Mouse (Mus musculus) ZHBTc4 (cell line): ENCODE measurements around the gene Ahcyl2.
A peak's percentile ranks its signal among the peaks of the same experiment; 100 is the strongest.
"Not testable (repeated sequence)": the region's sequence is repeated elsewhere in the genome, so short reads cannot be mapped to it uniquely, and the experiment has no call there.

Experiments
- DNase-seq: peaks from one replicate; pipeline ENCODE4 v3.0.0-alpha.2; 2011; ENCODE audit warnings: low read depth, low spot score

Gene Ahcyl2

DNA sequence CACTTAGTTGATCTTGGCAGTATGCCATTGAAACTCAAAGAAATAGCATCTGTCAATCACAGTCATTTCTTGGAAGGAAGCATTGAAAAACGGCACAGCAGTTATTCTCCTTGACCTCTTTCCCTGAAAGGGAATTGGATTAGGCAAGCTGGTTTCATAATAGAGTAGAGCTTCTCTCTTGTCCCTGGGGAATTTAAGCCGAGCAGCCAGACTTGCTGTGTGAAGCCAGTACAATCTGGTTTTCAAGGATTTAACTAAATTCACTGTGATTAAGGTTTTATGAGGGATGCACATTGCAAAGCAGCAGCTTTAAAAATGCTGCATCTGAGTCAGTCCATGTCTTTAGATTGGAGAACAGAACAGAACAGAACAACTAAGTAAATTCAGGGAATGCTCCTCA is 46.8 kb downstream of the Ahcyl2 start:
- DNase-seq, result no peak

DNA sequence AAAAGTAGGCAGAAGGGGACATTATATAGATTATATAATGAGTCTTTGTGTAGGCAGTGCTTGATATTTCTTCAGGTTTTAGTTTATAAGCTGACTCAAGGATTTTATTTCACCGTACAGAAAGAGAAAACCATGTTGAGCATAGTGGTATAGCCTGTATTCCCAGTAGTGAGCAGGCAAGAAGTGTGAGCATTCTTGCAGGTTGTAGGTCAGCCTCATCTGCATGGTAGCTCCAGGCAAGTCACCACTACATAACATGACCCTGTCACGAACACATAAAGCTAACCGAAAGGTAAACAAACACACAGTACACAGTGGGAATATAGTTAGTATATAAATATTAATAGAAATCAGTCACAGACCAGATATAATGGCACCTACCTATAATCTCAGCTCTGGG is 47.2 kb downstream of the Ahcyl2 start:
- no peak for DNase-seq

- no peak for DNase-seq
Measured at GRCm38 (mm10) chr6:29815634-29816033, 47.8 kb downstream of the Ahcyl2 start.

DNA sequence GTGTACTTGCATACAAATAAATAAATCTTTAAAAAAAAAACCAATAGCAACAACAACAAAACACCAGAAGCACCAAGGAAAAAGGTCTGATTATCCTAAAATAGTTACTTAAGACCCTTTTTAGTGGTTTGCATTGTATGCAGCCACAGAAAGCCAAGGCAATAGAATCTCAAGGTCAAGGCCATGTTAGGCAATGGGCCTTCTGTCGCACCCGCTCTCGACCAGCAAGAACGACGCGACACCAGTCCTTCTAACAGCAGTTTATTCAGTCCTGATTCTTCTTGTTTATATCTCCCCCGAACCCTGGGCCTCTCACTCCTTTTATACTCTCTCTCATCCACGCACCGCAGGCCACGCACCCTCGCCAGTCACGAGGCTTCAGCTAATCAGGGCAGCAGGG is 48.6 kb downstream of the Ahcyl2 start:
- not testable (repeated sequence) for DNase-seq

DNA sequence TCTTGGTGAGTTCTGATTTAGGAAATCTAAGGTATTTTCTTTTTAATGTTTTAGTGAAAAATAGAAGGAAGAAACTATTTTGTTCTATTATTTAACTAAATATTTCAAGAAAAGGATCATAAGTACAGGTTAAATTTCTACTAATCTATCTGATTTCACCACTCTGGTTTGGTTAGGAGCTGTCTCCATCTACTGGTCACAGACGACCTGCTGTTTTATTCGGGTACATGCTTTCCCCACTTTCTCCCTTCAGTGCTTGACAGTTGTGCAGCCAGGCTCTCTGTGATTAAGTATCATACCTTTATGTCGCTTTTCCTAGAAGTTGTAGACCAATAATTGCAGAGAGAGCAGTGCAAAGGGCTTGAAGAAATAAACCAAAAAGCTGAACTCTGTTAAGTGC is 51.5 kb downstream of the Ahcyl2 start:
- no peak for DNase-seq

DNA sequence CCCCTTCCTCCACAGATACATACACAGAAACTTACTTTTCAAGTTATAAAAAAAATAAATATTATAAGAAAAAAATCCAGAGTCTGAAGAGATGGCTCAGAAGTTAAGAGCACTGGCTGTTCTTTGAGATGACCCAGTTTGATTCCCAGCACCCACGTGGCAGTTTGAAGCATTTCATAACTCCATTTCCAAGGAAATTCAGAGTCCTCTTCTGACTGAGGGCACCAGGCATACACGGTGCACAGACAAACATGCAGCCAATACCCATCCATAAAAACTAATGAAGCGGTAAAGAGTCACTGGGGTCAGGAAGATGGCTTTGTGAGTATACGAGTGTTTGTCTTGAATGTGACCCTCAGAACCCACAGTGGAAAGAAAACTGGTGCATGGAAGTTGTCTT is 52.5 kb downstream of the Ahcyl2 start:
- no peak for DNase-seq

DNA sequence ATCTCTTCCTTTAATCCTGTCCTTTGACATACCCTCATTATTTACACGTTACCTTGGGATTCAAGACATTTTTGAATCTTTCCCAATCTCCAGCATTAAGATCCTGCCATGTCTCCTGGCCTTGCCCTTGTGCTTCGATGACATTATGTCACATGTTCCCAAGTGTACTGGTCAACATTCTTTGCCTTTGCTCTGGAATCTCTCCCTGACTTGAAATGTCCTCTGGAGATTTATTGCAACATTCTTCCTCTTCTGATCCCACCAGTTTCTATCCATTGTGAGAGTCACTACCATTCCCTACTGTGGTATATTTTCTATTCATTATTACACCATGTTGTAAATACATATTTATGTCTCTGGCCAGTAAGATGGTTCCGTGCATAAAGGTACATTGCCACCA is 53.1 kb downstream of the Ahcyl2 start:
- no peak for DNase-seq

- DNase-seq, result no peak
Measured at GRCm38 (mm10) chr6:29821770-29822169, 54.0 kb downstream of the Ahcyl2 start.

DNA sequence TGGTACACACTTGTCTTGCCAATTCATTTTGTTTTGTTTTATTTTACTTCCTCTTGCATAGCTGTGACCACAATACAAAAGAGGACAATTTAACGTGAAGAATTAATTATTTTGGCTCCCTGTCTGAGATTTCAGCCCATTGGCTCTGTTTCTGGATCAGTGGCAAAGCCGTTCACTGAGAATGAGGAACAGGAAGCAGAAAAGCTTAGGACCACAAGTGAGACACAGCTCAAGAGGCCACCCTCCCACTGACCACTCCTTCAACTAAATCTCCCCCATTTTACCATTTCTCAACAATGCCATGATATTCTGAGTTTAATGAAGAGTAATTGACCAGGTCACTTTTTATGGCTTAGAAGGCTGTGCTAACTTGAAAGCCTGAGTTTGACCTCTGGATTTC is 57.5 kb downstream of the Ahcyl2 start:
- no peak for DNase-seq

DNA sequence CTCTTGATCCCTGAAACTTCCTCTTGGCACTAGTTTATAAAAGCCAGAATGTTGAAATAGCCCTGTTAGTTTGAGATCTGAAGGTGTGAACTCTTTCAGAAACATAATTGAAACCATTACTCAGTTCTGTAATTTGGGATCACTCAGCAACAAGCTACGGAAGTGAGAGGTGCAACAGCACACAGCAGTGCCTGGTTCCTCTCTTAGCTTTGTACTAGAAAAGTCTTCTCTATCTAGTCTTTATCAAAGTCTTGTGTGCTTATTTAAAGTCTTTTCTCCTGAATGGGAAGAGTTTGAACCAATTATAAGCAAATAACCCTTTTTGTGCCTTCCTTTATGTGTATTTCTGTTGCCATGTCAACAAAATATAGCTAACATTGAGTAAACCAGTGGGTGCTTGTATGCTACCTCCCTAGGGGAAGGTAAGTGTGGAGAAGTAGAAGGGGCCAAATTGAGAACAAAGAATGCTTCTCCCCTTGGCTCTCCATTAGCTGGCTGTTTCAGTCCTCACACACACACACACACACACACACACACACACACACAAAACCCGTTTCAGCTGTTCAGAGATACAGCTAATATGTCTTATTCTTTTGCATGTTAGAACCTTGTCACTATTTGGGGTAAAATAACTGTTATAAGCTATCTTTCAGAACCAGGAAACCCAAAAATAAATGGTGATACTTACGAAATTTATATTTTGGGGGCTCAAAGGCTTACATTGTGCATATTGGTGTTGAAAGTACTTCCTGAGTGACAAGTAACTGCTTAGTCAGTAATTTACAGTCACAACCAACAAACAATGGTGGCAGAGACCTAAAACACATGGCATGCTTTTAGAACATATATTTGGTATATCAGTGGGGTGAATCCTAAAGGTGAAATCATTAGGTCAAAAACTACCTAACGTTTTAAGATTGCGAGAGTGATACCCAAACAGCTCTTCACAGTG is 59.8 kb downstream of the Ahcyl2 start:
- no peak for DNase-seq

DNA sequence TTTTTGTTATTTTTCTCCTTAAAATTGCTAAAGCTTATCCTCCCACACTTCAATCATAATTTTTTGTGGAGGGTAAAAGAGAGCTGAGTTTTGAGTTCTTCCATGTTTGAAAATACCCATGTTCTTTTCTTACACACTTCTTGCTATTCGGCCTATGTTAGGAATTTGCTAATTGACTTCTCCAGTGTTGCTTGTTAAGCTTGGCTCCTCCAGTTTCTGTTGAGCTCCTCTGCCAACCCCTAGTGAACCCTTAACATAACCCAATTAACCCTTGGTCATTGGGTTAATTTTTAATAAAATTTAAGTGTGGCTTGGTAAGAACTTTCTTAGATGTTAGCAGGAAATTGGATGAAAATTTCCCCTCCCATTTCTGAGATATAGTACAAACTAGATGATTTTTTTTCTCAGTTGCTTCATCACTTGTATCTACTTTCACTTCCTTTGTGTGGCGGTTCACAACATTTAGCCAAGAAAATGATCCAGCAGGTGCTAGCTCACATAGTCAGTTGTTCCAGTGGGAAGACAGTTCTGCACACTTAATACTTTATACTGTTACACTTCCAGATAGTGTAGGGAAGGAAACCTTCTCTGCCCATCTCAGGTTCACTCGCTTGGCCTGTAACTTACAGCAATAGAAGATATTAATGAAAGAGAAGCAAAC is 60.9 kb downstream of the Ahcyl2 start:
- DNase-seq, result no peak

DNA sequence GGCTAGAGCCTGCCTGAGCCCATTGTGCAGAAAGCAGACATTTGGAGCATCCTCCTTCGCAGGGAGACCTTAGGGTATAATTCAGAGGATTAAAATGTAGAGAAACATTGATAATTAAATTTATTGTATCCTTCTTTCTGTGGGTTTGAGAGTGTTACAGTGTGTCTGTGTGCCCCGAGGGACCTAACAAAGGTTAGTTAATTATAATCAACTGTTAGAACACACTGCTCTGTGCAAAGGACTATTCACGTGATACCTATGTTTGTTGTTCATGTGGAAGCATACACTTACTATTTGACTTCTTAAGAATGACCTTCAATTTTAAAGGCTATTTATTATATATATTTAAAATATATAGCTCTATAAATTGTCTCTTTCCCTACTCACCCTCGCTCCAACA is 64.5 kb downstream of the Ahcyl2 start:
- no peak for DNase-seq

DNA sequence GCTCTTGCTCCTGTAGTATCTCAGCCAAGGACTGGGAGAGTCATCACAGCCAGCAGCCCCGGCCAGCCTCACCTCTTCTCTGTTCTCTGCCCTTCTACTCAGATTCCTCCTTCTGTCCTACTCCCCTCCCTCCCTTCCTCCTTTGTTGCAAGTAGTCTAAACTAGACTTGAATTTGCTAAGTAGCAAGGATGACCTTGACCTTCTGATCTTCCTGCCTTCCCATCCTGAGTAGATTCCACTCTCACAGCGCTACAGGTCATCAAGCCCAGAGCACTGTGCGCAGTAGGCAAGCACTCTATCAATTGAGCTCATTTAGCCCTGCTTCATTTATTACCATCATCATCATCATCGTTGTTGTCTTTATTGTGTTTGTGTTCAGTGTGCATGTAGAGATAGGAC is 65.3 kb downstream of the Ahcyl2 start:
- peak; percentile 83 for DNase-seq

- peak; percentile 27 for DNase-seq
Measured at GRCm38 (mm10) chr6:29833568-29834255, 65.9 kb downstream of the Ahcyl2 start.

- DNase-seq, result no peak
Measured at GRCm38 (mm10) chr6:29835543-29836177, 67.8 kb downstream of the Ahcyl2 start.

- DNase-seq, result no peak
Measured at GRCm38 (mm10) chr6:29837579-29837978, 69.8 kb downstream of the Ahcyl2 start.

DNA sequence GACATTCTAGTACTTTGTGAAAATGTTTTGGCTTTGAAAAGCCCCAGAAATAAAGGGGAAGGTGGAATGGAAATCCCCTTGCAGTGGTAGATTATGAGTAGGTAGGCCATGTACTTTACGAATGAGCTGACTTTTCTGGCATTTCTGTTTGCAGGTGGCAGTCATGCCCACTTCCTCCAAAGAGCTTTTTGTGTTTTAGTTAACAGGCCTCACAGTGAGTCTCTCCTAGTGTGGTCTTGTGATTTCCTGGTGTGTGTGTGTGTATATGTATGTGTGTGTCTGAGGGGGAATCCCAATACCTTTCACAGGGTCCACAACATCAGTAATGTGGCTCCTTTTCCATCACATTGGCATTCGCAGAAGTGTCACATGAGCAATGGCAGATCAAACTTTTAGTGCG is 70.7 kb downstream of the Ahcyl2 start:
- no peak for DNase-seq

- DNase-seq, result no peak
Measured at GRCm38 (mm10) chr6:29840008-29840407, 72.2 kb downstream of the Ahcyl2 start.

GRCm38 (mm10) chr6:29841461-29841860 is 73.7 kb downstream of the Ahcyl2 start:
- no peak for DNase-seq

- DNase-seq, result no peak
Measured at GRCm38 (mm10) chr6:29847643-29848166, 79.9 kb downstream of the Ahcyl2 start.

DNA sequence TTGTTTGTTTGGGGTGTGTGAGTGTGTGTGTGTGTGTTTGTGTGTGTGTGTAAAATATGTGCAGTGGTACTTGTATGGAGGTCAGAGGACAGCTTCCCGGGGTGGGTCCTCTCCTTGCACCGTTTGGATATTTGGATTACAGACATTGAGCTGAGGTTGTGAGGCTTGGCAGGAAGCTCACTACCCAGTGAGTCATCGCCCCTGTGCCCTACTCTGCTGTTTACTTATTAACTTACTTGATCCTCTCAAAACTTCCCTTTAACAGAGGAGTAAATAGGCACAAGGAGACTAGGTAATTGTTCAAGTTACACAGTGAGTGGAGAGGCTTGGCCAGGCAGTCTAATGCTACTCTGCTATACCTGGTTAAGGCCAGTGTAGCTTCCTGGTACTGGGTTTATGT is 81.0 kb downstream of the Ahcyl2 start:
- no peak for DNase-seq

DNA sequence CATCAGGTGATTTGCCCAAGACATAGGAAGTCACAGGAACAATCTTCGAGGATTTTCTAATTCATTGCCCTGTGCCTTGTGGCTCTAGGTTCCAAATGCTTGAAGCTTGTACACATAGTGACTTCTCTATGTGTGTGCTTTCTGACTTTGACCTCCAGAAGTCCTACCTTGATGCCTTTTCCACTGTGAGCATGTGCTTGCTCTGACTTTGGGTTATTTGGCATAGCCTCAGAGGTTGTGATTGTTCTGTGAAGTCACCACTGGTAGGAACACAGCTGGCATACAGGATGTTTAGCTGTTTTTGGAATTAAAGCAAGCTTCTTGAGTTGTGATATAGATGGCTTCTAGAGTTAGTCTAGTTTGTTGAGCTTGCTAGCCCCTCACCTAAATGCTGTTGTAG is 82.3 kb downstream of the Ahcyl2 start:
- no peak for DNase-seq
